Mouse (Mus musculus) kidney, embryonic 16.5 days (tissue): ENCODE measurements around the gene Ubxn2a. TPM values are rescaled to one million over a fixed set of nuclear protein-coding genes. Genes with fewer than 3 reads are reported as not detected.

Source experiments
- ATAC-seq: fragments of 200-750 bp; cut with Nextera tagmentation; 2 replicates; pipeline ENCODE4 v1.8.0; 2017; ENCODE audit warnings: moderate TSS enrichment; ENCODE audit not compliant: low FRiP score, low TSS enrichment
- H3K27ac ChIP-seq: fragments of 300-500 bp; sonication (generic); 2 replicates; pipeline ENCODE4 v1.5.1; 2014; ENCODE audit warnings: low read length
- H3K27me3 ChIP-seq: fragments of 300-500 bp; sonication (generic); 2 replicates; pipeline ENCODE4 v1.6.1; 2014; ENCODE audit warnings: low read length, control low read depth, mixed read lengths; ENCODE audit not compliant: insufficient read depth
- H3K36me3 ChIP-seq: fragments of 300-500 bp; sonication (generic); 2 replicates; pipeline ENCODE4 v1.6.1; 2014; ENCODE audit warnings: low read length, control low read depth, mixed read lengths; ENCODE audit not compliant: insufficient read depth
- H3K4me1 ChIP-seq: fragments of 300-500 bp; sonication (generic); 2 replicates; pipeline ENCODE4 v1.6.1; 2014; ENCODE audit warnings: low read length, control low read depth, mixed read lengths; ENCODE audit not compliant: insufficient read depth
- H3K4me2 ChIP-seq: fragments of 300-500 bp; sonication (generic); replicated peaks from 2 replicates; pipeline ENCODE4 v1.6.1; 2014; ENCODE audit warnings: low read depth, low read length
- H3K4me3 ChIP-seq: fragments of 300-500 bp; sonication (generic); 2 replicates; pipeline ENCODE4 v1.5.1; 2014; ENCODE audit warnings: mild to moderate bottlenecking, low read length
- H3K9ac ChIP-seq: fragments of 300-500 bp; sonication (generic); replicated peaks from 2 replicates; pipeline ENCODE4 v1.6.1; 2014; ENCODE audit warnings: low read length
- H3K9me3 ChIP-seq: fragments of 300-500 bp; sonication (generic); 2 replicates; pipeline ENCODE4 v1.6.1; 2016; ENCODE audit warnings: low read length, control low read depth
- WGBS: fragments of 180-500 bp; shearing (Covaris S2); extraction: QIAGEN DNeasy Blood & Tissue Kit; methylation state at CpG from one replicate; pipeline ENCODE4 v1.1.7; 2014; 5-methylcytosine and 5-hydroxymethylcytosine counted together
- polyA plus RNA-seq: library from polyadenylated mRNA; unstranded; fragments of >200 nt; fragmentation: Nextera tagmentation; extraction: Ambion mirVana; gene quantifications from 2 replicates; pipeline ENCODE4 v1.2.1, GENCODE M21; 2015

Ubxn2a gene
- polyA plus RNA-seq, 1 experiment from 2014 or later = 26.3 TPM

DNA sequence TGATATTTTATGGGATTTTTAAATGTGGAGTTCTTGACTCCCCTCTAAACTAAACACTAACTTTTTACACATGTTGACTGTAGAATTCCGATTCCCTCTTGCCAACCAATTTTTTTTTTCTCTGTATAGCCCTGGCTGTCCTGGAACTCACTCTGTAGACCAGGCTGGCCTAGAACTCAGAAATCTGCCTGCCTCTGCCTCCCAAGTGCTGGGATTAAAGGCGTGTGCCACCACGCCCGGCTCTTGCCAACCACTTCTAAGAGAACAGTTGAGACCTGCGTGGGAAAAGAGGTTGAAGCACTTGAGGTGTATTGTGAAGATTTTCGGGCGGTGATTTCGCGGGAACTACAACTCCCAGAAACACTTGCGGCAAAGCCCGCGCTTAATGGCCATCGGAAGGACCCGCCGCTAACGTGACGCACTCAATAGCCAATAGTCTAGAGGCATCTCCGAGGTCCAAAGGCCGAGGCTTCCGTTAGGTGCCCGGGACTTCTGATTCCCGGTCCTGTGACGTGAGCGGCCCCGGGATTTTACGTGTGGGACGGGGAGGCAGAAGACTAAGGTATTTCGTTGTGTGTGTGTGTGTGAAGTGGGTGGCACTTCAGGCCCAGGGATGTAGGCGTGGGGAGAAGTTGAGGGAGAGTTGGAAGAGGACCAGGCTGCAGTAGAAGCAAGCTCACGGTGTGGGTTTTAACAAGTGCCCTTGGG, 64.5 kb downstream of the Ubxn2a start, which contains the start of gene Wdcp:
TSS of gene Wdcp (plus strand) at position 414 of the 708 bp plus-strand sequence.
- Histone ChIP-seq H3K36me3 (no peaks in the 10 kb centered on the region), H3K9me3 (no peaks in the 10 kb centered on the region), H3K27ac (0 out of 2 replicates have a peak within 1 kb of the TSS, but pooled peaks have one; percentile 64), H3K9ac (peak within 1 kb of the TSS; percentile 73), H3K4me1 (peaks cover 19% of the 10 kb centered on the region), H3K27me3 (no peaks in the 10 kb centered on the region), H3K4me3 (peak within 1 kb of the TSS; percentile 75), H3K4me2 (peak within 1 kb of the TSS; percentile 95)
- WGBS = under 1% methylated on average over 30 of the region's 30 CpGs
- ATAC-seq = peak; percentile 94

DNA sequence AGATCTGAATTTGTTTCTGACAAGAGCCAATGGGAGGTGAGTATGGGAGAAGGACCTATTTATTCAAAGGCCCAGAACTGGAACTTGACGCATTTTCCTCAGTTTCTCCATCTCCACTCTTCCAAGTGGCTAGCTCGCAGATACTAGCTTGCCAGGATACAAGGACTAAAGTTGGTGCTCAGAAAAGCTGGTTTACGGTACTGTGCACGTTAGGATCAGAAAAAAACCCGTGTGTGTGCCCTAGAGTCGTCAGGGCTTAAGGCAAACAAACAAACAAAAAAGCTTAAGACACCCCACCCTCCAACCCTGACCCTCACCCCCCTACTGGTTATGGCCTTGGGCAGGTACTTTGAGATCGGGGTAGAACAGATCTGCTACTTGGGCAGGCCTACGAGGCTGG, 65.0 kb downstream of the Ubxn2a start:
- Histone ChIP-seq H3K4me1 (peaks cover 19% of the 10 kb centered on the region), H3K9ac (no peak overlapping the region), H3K4me3 (no peak overlapping the region), H3K27me3 (no peaks in the 10 kb centered on the region), H3K27ac (no peak overlapping the region), H3K4me2 (no peak overlapping the region), H3K36me3 (no peaks in the 10 kb centered on the region), H3K9me3 (no peaks in the 10 kb centered on the region)
- 87% methylated on average over 8 of the region's 8 CpGs for WGBS
- ATAC-seq = no peak

DNA sequence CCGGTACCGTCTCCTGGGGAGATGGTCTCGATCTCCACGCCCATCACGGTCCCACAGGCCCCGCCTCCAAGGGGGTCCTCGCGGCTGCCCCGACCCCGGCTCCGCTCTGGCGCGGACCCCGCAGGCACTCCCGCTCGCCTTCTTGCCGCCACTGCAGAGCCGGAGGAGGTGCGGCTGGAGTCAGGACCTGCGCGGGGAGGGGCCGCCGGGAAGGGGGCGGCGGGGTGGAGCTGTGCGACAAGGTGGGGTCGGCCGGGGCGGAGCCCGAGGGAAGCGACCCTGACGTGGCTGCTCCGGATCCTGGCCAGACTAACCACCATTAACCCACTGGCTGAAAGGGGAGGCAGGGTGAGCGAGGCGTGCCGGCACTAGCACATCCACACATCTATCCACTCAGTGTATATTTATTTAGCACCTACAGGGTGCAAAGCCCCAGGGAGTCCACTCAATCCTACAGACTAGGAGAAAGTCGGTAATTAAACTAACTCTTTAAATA, 66.1 kb downstream of the Ubxn2a start, which contains the start of gene Fkbp1b:
TSS of gene Fkbp1b (minus strand) at position 200 of the 496 bp plus-strand sequence.
- Histone ChIP-seq H3K9me3 (no peaks in the 10 kb centered on the region), H3K4me2 (peak within 1 kb of the TSS; percentile 95), H3K27me3 (no peaks in the 10 kb centered on the region), H3K36me3 (no peaks in the 10 kb centered on the region), H3K4me3 (peak within 1 kb of the TSS; percentile 83), H3K9ac (peak within 1 kb of the TSS; percentile 78), H3K4me1 (peaks cover 19% of the 10 kb centered on the region), H3K27ac (no peak within 1 kb of the TSS)
- under 1% methylated on average over 34 of the region's 37 CpGs for WGBS
- ATAC-seq = peak; percentile 77

DNA sequence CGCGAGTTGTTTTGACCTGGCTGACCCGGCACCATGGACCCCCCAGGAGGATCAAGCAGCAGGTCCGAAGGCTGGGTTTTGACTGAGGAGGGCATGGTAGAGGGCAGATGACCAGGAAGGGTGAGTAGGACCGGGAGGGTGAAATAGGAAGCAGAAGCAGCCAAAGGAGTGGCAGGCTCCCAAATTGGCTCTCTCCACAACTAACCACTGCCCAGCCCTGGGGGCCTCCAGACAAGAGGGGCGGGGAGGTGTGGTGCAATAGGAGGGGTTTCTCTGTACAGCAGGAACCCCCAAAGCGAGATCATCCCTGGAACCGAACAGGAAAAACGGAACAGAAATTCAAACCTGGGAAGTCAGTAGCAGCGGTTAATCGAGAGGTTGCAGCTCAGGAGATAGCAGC, 66.8 kb downstream of the Ubxn2a start:
- Histone ChIP-seq H3K36me3 (no peaks in the 10 kb centered on the region), H3K4me1 (peaks cover 19% of the 10 kb centered on the region), H3K4me2 (peak overlapping the region; percentile 95), H3K4me3 (peak overlapping the region; percentile 83), H3K27ac (no peak overlapping the region), H3K9me3 (no peaks in the 10 kb centered on the region), H3K27me3 (no peaks in the 10 kb centered on the region), H3K9ac (peak overlapping the region; percentile 78)
- under 1% methylated on average over 11 of the region's 11 CpGs for WGBS
- ATAC-seq = 0 out of 2 replicates have a peak, but pooled peaks have one; percentile 5

DNA sequence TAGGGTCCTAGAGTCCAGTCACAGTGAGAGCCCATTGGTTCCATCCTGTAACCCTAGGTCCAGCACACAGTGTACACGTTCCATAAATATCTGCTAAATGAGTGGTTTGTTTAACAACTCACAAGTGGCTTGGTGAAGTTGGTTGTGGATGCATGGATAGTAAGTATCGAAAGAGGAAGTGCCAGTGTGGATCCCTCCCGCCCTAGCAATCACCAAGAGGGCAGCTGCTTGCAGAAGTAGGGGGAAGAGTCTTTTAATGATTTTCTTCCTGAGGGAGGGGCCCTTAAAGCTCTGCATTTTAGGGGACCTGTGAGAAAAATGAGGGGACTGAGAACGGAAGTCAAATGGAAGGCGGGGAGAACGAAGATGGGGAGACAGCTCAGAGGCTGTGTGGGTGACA, 67.5 kb downstream of the Ubxn2a start:
- H3K4me1 ChIP-seq = peaks cover 19% of the 10 kb centered on the region
- H3K36me3 ChIP-seq = no peaks in the 10 kb centered on the region
- H3K9ac ChIP-seq = no peak overlapping the region
- H3K9me3 ChIP-seq = no peaks in the 10 kb centered on the region
- no peak overlapping the region for H3K4me3 ChIP-seq
- ATAC-seq = no peak
- no peaks in the 10 kb centered on the region for H3K27me3 ChIP-seq
- H3K4me2 ChIP-seq = no peak overlapping the region
- WGBS = 51% methylated on average over 6 of the region's 6 CpGs
- no peak overlapping the region for H3K27ac ChIP-seq

DNA sequence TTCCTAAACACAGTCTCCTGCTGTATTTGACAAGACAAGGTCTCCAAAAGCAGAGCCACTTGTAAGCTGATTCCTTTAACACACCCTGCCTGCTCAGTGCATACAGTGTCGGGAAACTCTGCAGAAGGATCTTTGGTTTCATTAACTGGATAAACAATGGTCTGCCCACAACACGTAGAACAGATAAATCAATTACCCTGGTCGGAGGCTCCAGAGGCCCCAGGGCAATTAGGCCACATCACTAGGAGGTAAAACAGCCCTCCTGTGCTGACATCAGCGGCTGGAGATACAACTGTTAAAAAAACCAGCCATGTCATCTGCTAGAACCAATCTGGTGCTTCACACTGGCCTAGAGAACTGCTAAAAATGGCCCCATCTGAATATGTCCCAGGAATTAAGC, 70.5 kb downstream of the Ubxn2a start:
- H3K36me3 ChIP-seq = no peaks in the 10 kb centered on the region
- H3K4me2 ChIP-seq = no peak overlapping the region
- WGBS = 18% methylated on average over 4 of the region's 4 CpGs
- H3K4me3 ChIP-seq = no peak overlapping the region
- H3K9ac ChIP-seq = no peak overlapping the region
- H3K9me3 ChIP-seq = no peaks in the 10 kb centered on the region
- peaks cover 8% of the 10 kb centered on the region for H3K4me1 ChIP-seq
- no peak for ATAC-seq
- no peaks in the 10 kb centered on the region for H3K27me3 ChIP-seq
- H3K27ac ChIP-seq = no peak overlapping the region

Other genes with a start within 250 kb of the Ubxn2a start
- 0.47 and 0.58 TPM in 2 replicates for gene Fam228a, start 169.3 kb downstream of the Ubxn2a start, polyA plus RNA-seq
- gene Pfn4, start 138.7 kb downstream of the Ubxn2a start, polyA plus RNA-seq = 2.4 and 2.8 TPM in 2 replicates
- gene Fam228b, start 138.4 kb downstream of the Ubxn2a start, polyA plus RNA-seq = 1.9 and 4.1 TPM in 2 replicates
- 162 and 190 TPM in 2 replicates for gene Sf3b6, start 90.2 kb downstream of the Ubxn2a start, polyA plus RNA-seq
- 7.4 and 9.5 TPM in 2 replicates for gene Fkbp1b, start 66.1 kb downstream of the Ubxn2a start, polyA plus RNA-seq
- 15.3 and 16.9 TPM in 2 replicates for gene Wdcp, start 64.4 kb downstream of the Ubxn2a start, polyA plus RNA-seq
- 0.97 and 1.0 TPM in 2 replicates for gene Mfsd2b, start 33.3 kb downstream of the Ubxn2a start, polyA plus RNA-seq
- gene Atad2b, start 9.6 kb upstream of the Ubxn2a start, polyA plus RNA-seq = 6.3 and 9.2 TPM in 2 replicates